Mouse (Mus musculus): ENCODE data around the gene Ccdc33. TPM values are rescaled to one million over a fixed set of nuclear protein-coding genes. Genes with fewer than 3 reads are reported as not detected.

Gene Ccdc33
- total and polyA plus RNA-seq, 2 experiments from 2014 or later = not detected

- TF ChIP-seq CTCF (IDR thresholded peaks at IDR 0.05; ENCODE audit: low read depth) (no peak), EP300 (IDR thresholded peaks at IDR 0.05; ENCODE audit: low read depth) (no peak)
- Histone ChIP-seq H3K4me3 (ENCODE audit: low read depth, low read length) (no peak overlapping the region), H3K9me3 (replicated peaks; ENCODE audit: control insufficient read depth, low read length) (no peaks in the 10 kb centered on the region), H3K36me3 (replicated peaks; ENCODE audit: control insufficient read depth, insufficient read depth, low read length) (no peaks in the 10 kb centered on the region), H3K4me1 (ENCODE audit: control insufficient read depth, insufficient read depth) (no peaks in the 10 kb centered on the region; the same call in 1 of the 2 replicates), H3K9ac (replicated peaks; ENCODE audit: low read depth, low read length) (no peak overlapping the region), H3K27ac (ENCODE audit: low read depth) (no peak overlapping the region), H3K27me3 (ENCODE audit: control insufficient read depth, insufficient read depth, low read length) (peaks cover 21% of the 10 kb centered on the region), H3K4me2 (ENCODE audit: low read depth, low read length) (no peak overlapping the region)
- ATAC-seq (ENCODE audit: insufficient read depth, low read depth) (no peak), DNase-seq (ENCODE audit: low spot score) (no peak)
- 22% methylated on average over 8 of the region's 8 CpGs for WGBS
Observed at GRCm38 (mm10) chr9:58084586-58084985, 34.0 kb downstream of the Ccdc33 start.

GRCm38 (mm10) chr9:58074561-58074960 lies 44.1 kb downstream of the Ccdc33 start:
- Histone ChIP-seq H3K9me3 (replicated peaks; ENCODE audit: control insufficient read depth, low read length) (no peaks in the 10 kb centered on the region), H3K27me3 (ENCODE audit: control insufficient read depth, insufficient read depth, low read length) (no peaks in the 10 kb centered on the region), H3K9ac (replicated peaks; ENCODE audit: low read depth, low read length) (no peak overlapping the region), H3K27ac (ENCODE audit: low read depth) (no peak overlapping the region), H3K36me3 (replicated peaks; ENCODE audit: control insufficient read depth, insufficient read depth, low read length) (no peaks in the 10 kb centered on the region), H3K4me3 (ENCODE audit: low read depth, low read length) (no peak overlapping the region), H3K4me1 (ENCODE audit: control insufficient read depth, insufficient read depth) (no peaks in the 10 kb centered on the region), H3K4me2 (ENCODE audit: low read depth, low read length) (no peak overlapping the region)
- no peak for DNase-seq (ENCODE audit: low spot score)
- TF ChIP-seq EP300 (IDR thresholded peaks at IDR 0.05; ENCODE audit: low read depth) (no peak), CTCF (IDR thresholded peaks at IDR 0.05; ENCODE audit: low read depth) (no peak)
- no peak for ATAC-seq (ENCODE audit: insufficient read depth, low read depth)
- 35% methylated on average over 3 of the region's 3 CpGs for WGBS

- no peak for DNase-seq (ENCODE audit: low spot score)
- no peaks in the 10 kb centered on the region for H3K36me3 ChIP-seq (replicated peaks; ENCODE audit: control insufficient read depth, insufficient read depth, low read length)
- H3K4me2 ChIP-seq (ENCODE audit: low read depth, low read length) = no peak overlapping the region
- TF ChIP-seq EP300 (IDR thresholded peaks at IDR 0.05; ENCODE audit: low read depth) (no peak), CTCF (IDR thresholded peaks at IDR 0.05; ENCODE audit: low read depth) (no peak)
- 0 out of 2 replicates have a peak, but pooled peaks cover 11% of the 10 kb centered on the region for H3K27me3 ChIP-seq (ENCODE audit: control insufficient read depth, insufficient read depth, low read length)
- H3K27ac ChIP-seq (ENCODE audit: low read depth) = no peak overlapping the region
- no peaks in the 10 kb centered on the region for H3K4me1 ChIP-seq (ENCODE audit: control insufficient read depth, insufficient read depth)
- no peaks in the 10 kb centered on the region for H3K9me3 ChIP-seq (replicated peaks; ENCODE audit: control insufficient read depth, low read length)
- H3K9ac ChIP-seq (replicated peaks; ENCODE audit: low read depth, low read length) = no peak overlapping the region
- H3K4me3 ChIP-seq (ENCODE audit: low read depth, low read length) = no peak overlapping the region
- ATAC-seq (ENCODE audit: insufficient read depth, low read depth) = no peak
- 62% methylated on average over 3 of the region's 3 CpGs for WGBS
Observed at GRCm38 (mm10) chr9:58067546-58067945, 51.1 kb downstream of the Ccdc33 start.

GRCm38 (mm10) chr9:58066731-58067095 lies 51.9 kb downstream of the Ccdc33 start:
- Histone ChIP-seq H3K27ac (ENCODE audit: low read depth) (no peak overlapping the region), H3K4me3 (ENCODE audit: low read depth, low read length) (no peak overlapping the region), H3K9me3 (replicated peaks; ENCODE audit: control insufficient read depth, low read length) (no peaks in the 10 kb centered on the region), H3K9ac (replicated peaks; ENCODE audit: low read depth, low read length) (no peak overlapping the region), H3K27me3 (ENCODE audit: control insufficient read depth, insufficient read depth, low read length) (peaks cover 16% of the 10 kb centered on the region), H3K4me1 (ENCODE audit: control insufficient read depth, insufficient read depth) (no peaks in the 10 kb centered on the region), H3K4me2 (ENCODE audit: low read depth, low read length) (no peak overlapping the region), H3K36me3 (replicated peaks; ENCODE audit: control insufficient read depth, insufficient read depth, low read length) (no peaks in the 10 kb centered on the region)
- no peak for TF ChIP-seq CTCF (IDR thresholded peaks at IDR 0.05; ENCODE audit: low read depth)
- WGBS = 53% methylated on average over 6 of the region's 6 CpGs
- DNase-seq (ENCODE audit: low spot score) (no peak), ATAC-seq (ENCODE audit: insufficient read depth, low read depth) (no peak)

- peaks cover 21% of the 10 kb centered on the region for H3K27me3 ChIP-seq (ENCODE audit: control insufficient read depth, insufficient read depth, low read length)
Observed at GRCm38 (mm10) chr9:58065977-58066730, 52.5 kb downstream of the Ccdc33 start.

GRCm38 (mm10) chr9:58065532-58065931 lies 53.1 kb downstream of the Ccdc33 start:
- no peak overlapping the region for H3K4me3 ChIP-seq (ENCODE audit: low read depth, low read length)
- no peaks in the 10 kb centered on the region for H3K36me3 ChIP-seq (replicated peaks; ENCODE audit: control insufficient read depth, insufficient read depth, low read length)
- H3K9ac ChIP-seq (replicated peaks; ENCODE audit: low read depth, low read length) = no peak overlapping the region
- DNase-seq (ENCODE audit: low spot score) (no peak), ATAC-seq (ENCODE audit: insufficient read depth, low read depth) (no peak)
- TF ChIP-seq EP300 (IDR thresholded peaks at IDR 0.05; ENCODE audit: low read depth) (no peak), CTCF (IDR thresholded peaks at IDR 0.05; ENCODE audit: low read depth) (no peak)
- H3K27me3 ChIP-seq (ENCODE audit: control insufficient read depth, insufficient read depth, low read length) = peaks cover 24% of the 10 kb centered on the region
- 76% methylated on average over 6 of the region's 6 CpGs for whole genome bisulfite sequencing
- no peak overlapping the region for H3K4me2 ChIP-seq (ENCODE audit: low read depth, low read length)
- no peaks in the 10 kb centered on the region for H3K4me1 ChIP-seq (ENCODE audit: control insufficient read depth, insufficient read depth)
- H3K9me3 ChIP-seq (replicated peaks; ENCODE audit: control insufficient read depth, low read length) = no peaks in the 10 kb centered on the region
- no peak overlapping the region for H3K27ac ChIP-seq (ENCODE audit: low read depth)

More at GRCm38 (mm10) chr9:58065977-58066730, 52.5 kb downstream of the Ccdc33 start:
- Histone ChIP-seq H3K27ac (ENCODE audit: low read depth) (no peak overlapping the region), H3K36me3 (replicated peaks; ENCODE audit: control insufficient read depth, insufficient read depth, low read length) (no peaks in the 10 kb centered on the region), H3K4me3 (ENCODE audit: low read depth, low read length) (no peak overlapping the region), H3K9ac (replicated peaks; ENCODE audit: low read depth, low read length) (no peak overlapping the region), H3K9me3 (replicated peaks; ENCODE audit: control insufficient read depth, low read length) (no peaks in the 10 kb centered on the region), H3K4me1 (ENCODE audit: control insufficient read depth, insufficient read depth) (no peaks in the 10 kb centered on the region), H3K4me2 (ENCODE audit: low read depth, low read length) (no peak overlapping the region)
- ATAC-seq (ENCODE audit: insufficient read depth, low read depth) (no peak), DNase-seq (ENCODE audit: low spot score) (no peak)
- TF ChIP-seq CTCF (IDR thresholded peaks at IDR 0.05; ENCODE audit: low read depth) (no peak), EP300 (IDR thresholded peaks at IDR 0.05; ENCODE audit: low read depth) (no peak)
- 55% methylated on average over 6 of the region's 6 CpGs for WGBS

All from heart, postnatal 0 days (tissue).